Mouse (Mus musculus) testis, adult 2 months (tissue): ENCODE measurements around the gene Myo1h. TPM values are rescaled to one million over a fixed set of nuclear protein-coding genes. Genes with fewer than 3 reads are reported as not detected.

Experiments used
- H3K27ac ChIP-seq: fragments of 200-500 bp; 2 replicates; pipeline ENCODE4 v1.5.1; 2012; ENCODE audit warnings: low read depth, low read length; ENCODE audit not compliant: control insufficient read depth, insufficient read depth
- H3K27me3 ChIP-seq: fragments of 200-500 bp; 2 replicates; pipeline ENCODE4 v1.6.1; 2012; ENCODE audit warnings: mild to moderate bottlenecking, low read length, moderate library complexity; ENCODE audit not compliant: control insufficient read depth, insufficient read depth
- H3K36me3 ChIP-seq: fragments of 200-500 bp; 2 replicates; pipeline ENCODE4 v1.6.1; 2012; ENCODE audit warnings: mild to moderate bottlenecking, low read length; ENCODE audit not compliant: control insufficient read depth, insufficient read depth
- H3K4me1 ChIP-seq: fragments of 200-500 bp; 2 replicates; pipeline ENCODE4 v1.6.1; 2012; ENCODE audit warnings: low read length; ENCODE audit not compliant: control insufficient read depth, insufficient read depth
- H3K4me3 ChIP-seq: fragments of 200-500 bp; 2 replicates; pipeline ENCODE4 v1.5.1; 2012; ENCODE audit warnings: low read depth, mild to moderate bottlenecking, low read length, moderate library complexity, mixed read lengths; ENCODE audit not compliant: control insufficient read depth
- CTCF ChIP-seq: fragments of 200-500 bp; IDR thresholded peaks from 2 replicates; pipeline ENCODE4 v1.5.1; 2012; ENCODE audit warnings: low read depth, mild to moderate bottlenecking, inconsistent platforms, low read length, moderate library complexity; ENCODE audit not compliant: control insufficient read depth, insufficient read depth, insufficient replicate concordance
- POLR2A ChIP-seq: fragments of 200-500 bp; IDR thresholded peaks from 2 replicates; pipeline ENCODE4 v1.6.1; 2012; ENCODE audit warnings: low read depth, mild to moderate bottlenecking, inconsistent platforms, low read length, moderate library complexity; ENCODE audit not compliant: control insufficient read depth
- polyA plus RNA-seq: library from polyadenylated mRNA; depleted of rRNA; stranded (reverse); fragments of >200 nt; gene quantifications from 2 replicates; pipeline ENCODE4 v1.2.3, GENCODE M21; 2012

Gene Myo1h
- polyA plus RNA-seq, 1 experiment: 2.8 TPM

DNA sequence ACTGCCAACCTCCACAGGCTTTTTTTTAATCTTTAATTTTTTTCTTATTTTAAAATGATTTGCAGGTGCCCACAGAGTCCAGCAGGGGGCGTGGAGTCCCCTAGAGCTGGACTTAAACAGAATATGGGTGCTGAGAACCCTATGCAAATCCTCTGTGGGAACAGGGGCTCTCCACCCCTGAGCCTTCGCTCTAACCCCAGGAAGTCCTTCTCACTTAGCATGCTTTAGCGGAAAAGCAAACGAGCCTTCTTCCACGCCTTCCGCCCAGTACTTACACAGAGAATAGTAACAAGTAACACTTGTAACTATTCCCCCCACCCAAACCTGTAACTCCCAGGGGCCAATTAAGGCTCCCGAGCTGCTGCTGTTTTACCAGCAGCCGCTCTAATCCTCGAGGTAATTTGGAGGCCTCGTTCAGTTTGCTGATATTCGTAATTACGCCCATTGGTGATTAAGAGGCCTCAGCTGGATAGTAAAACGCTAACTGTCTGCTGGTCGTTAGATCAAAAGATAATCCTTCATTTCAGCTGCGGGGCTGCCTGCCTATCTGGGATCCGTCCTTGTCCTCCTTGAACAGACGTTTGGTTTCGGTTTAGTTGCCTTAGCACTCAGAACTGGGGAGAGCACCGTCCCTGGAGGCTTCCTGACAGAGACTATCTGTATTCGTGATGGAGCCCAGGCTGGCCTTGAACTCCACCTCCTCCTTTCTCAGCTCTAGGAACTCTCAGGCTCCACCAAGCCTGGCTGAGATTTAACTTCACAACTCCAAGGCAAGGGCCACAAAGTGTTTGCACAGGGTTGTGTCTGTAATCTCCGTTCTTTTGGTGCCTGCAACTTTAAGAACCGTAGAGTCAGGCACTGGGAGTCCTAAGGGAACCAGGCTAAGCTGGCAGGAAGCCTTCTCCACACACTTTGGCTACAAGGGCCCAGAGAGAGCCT lies 8.0 kb downstream of the Myo1h start:
- no peak overlapping the region for H3K4me3 ChIP-seq
- TF ChIP-seq POLR2A (no peak), CTCF (0 out of 2 replicates have a peak, but pooled peaks have one; percentile 10)
- H3K27ac ChIP-seq: no peak overlapping the region
- no peaks in the 10 kb centered on the region for H3K36me3 ChIP-seq
- no peaks in the 10 kb centered on the region for H3K27me3 ChIP-seq
- H3K4me1 ChIP-seq: no peaks in the 10 kb centered on the region; the same call in 1 of the 2 replicates

DNA sequence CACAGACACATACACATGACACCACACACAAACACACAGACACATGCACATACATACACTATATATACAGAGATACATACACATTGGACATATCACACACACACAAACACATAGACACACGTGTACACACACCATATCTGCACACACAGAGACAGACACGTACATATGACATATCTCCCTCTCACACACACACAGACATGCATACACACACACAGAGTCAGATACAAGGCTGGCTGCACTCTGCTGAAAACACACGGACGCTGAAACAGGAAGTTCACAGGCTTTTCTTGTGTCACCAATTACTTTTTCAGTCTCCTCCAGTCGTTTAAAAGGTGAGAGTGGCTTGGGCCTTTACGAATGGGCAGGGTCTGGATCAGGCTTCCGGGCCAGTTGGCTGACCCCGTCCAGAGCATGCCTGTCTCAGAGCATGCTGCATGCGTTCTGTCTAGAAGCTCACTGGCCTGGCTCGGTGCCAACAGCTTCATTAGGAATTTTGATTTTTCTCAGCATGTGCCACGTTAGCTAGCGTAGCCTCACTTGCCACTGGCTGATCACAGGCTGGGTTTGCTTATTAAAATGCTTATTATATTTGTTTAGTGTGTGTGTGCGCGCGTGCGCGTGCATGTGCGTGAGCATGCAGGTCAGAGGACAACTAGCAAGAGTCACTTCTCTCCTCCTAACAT lies 9.4 kb downstream of the Myo1h start:
- TF ChIP-seq POLR2A (no peak), CTCF (no peak)
- no peaks in the 10 kb centered on the region; the same call in 1 of the 2 replicates for H3K4me1 ChIP-seq
- no peaks in the 10 kb centered on the region for H3K27me3 ChIP-seq
- H3K36me3 ChIP-seq: no peaks in the 10 kb centered on the region
- H3K4me3 ChIP-seq: no peak overlapping the region
- no peak overlapping the region for H3K27ac ChIP-seq

DNA sequence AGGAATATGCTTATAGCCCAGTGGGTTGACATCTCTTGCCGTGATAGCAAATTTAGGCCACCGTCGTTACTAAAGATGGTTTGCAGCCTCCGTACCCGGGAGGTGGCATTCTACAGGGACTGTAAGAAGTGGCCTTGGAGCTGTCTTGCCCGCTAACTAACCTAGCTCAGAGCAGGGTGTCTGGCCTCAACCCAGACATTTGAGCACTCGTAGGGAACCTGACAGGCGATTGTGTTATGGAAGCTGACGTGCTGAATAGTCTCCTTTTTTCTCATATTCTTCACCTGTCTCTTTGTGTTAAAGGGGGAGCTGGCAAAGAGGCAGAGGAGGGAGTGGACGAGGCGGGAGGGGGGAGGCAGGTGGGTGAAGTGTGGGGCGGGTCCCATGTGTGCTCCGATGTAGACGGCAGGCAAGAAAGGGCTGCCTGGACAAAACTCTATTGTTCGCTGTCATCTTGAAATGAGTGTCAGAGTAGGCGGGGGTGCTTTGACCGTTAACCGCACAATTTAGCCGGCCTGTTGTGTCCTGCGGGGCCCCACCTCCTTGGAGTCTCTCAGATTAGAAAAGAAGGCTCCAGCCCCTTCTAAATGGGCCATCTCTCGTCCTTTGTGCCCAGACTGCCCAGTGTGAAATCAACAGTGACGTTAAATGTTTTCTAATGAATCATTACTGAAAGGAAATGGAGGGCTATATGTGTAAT lies 10.3 kb downstream of the Myo1h start:
- no peaks in the 10 kb centered on the region for H3K27me3 ChIP-seq
- no peaks in the 10 kb centered on the region; the same call in 1 of the 2 replicates for H3K4me1 ChIP-seq
- no peak for TF ChIP-seq POLR2A
- no peak for TF ChIP-seq CTCF
- H3K4me3 ChIP-seq: no peak overlapping the region
- H3K36me3 ChIP-seq: no peaks in the 10 kb centered on the region
- no peak overlapping the region for H3K27ac ChIP-seq

DNA sequence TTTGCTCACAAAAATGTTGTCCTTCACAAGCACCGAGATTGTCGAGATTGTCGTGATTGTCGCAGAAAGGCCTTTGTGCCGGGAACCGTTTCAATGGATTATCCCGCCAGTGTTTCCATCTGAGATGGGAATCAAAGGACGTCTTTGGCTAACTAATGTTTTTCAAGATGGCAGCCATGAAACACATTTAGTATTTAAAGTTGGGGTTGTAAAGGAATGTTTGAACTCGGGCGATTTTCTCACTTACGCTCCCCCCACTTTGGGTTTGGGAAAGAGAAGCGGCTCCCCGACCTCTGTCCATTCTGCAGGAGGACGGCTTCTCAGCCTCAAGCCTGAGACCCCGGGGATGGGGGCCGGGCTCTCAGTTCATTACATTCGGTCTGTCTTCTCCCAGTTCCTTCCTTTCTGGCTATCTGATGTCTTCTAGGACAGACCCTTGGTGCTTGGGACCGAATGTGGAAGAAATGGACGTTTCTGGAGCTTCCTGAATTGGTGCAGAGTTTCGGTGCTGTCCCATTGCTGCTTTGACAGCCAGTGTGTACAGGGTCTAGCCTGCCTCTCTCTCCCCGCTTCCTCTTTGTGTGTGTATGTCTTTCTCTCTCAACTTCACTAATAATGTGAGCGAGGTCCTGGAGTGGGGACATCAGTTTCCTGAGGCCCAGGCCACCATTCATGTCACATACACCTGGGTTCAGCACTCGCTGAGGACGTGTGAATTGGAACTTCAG lies 11.1 kb downstream of the Myo1h start:
- H3K27ac ChIP-seq: no peak overlapping the region
- no peaks in the 10 kb centered on the region; the same call in 1 of the 2 replicates for H3K4me1 ChIP-seq
- no peaks in the 10 kb centered on the region for H3K27me3 ChIP-seq

GRCm38 (mm10) chr5:114303166-114303565 lies 14.2 kb downstream of the Myo1h start:
- Histone ChIP-seq H3K4me1 (no peaks in the 10 kb centered on the region), H3K27me3 (no peaks in the 10 kb centered on the region), H3K4me3 (no peak overlapping the region), H3K27ac (no peak overlapping the region), H3K36me3 (no peaks in the 10 kb centered on the region)
- TF ChIP-seq CTCF (no peak), POLR2A (no peak)

More for the DNA sequence above, 11.1 kb downstream of the Myo1h start:
- no peak overlapping the region for H3K4me3 ChIP-seq
- no peaks in the 10 kb centered on the region for H3K36me3 ChIP-seq
- no peak for TF ChIP-seq POLR2A
- TF ChIP-seq CTCF: no peak

DNA sequence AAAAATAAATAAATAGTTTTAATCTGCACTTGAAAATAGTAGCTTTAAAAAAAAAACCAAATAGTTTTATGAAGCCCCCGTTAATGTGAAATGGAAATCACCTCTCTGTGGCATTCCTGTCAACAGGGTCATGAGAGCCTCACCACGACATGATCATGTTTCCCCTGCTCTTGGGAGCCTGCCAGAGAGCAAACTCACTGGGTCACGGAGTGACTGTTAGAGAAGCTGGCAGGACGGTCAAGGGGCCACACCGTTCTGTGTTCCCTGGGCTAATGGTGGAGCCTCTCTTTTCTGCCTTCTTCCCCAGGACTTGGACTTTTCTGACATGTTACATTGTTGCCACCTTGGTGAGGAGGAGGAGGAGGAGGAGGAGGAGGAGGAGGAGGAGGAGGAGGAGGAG lies 17.5 kb downstream of the Myo1h start:
- Histone ChIP-seq H3K4me1 (no peaks in the 10 kb centered on the region), H3K27ac (no peak overlapping the region), H3K36me3 (no peaks in the 10 kb centered on the region), H3K27me3 (no peaks in the 10 kb centered on the region), H3K4me3 (no peak overlapping the region)
- no peak for TF ChIP-seq POLR2A
- TF ChIP-seq CTCF: no peak
